Mouse (Mus musculus) urinary bladder, postnatal 25 days (tissue): Measurements from ENCODE around the gene Scg5.

ENCODE experiments used
- DNase-seq: peaks from one replicate; pipeline ENCODE4 v3.0.0; 2022; ENCODE audit warnings: low spot score

Scg5 gene

DNA sequence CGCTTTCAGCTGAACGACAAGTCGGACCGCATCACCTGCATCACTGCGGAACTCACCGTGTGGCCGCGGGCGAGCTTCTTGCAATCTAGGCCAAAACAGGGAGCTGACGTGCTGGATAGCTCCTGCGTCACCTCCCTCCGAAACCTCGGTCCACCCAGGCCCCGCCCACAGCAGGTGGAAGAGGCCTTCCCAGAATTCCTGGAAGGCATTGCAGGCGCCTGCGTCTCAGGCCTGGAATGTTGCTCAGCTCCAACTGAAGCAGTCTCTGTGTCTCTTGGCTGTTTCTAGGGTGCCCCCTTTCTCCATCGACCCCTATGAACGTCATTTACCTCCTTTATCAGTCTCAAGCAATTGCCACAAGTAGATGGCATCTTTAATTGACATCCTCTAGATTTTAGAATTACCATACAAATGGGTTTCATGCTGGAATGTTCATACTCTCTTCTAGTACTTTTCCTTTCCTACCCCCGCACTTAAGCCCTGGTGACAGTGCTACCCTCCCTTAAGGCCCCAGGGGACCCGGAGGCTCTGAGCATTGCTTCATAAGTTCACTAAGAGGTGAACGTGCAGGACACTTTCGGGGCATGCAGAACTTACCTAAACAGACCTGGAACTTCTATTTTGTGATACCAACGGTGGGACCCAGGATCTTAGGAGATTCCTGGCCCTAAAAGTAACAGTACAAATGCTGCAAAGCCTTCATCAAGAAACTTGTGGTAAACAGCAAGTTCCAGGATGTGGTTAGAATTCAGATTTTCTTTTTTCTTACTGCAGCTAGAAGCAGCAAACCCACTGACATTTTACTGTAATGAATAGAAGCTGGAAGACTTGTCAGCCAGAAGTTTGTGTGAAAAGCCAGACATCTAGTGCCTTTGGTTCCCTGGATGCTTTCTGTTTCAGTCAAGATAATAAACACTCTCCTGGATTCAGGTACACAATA, at the start of gene Scg5:
Scg5 (minus strand) TSS at position 179 of the 940 bp plus-strand sequence.
- DNase-seq, result no peak

DNA sequence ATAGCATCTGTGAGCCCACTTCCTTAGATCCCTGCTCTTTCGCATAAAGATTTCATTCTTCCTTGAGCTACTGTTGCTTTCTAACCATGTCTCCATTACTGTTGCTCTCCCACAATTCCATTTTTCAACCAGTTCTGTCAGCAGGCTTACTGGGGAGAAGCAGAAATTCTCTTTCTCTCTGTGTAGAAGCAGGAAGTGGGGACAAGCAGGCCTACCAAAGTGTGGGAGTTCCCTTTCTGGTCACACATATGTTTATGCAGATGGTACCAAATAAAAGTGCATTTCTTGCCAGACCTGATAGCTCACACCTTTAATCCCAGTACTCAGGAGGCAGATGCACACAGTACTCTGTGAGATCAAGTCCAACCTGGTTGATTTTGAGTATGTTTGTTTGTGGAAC, 41.2 kb upstream of the Scg5 start:
- no peak for DNase-seq

DNA sequence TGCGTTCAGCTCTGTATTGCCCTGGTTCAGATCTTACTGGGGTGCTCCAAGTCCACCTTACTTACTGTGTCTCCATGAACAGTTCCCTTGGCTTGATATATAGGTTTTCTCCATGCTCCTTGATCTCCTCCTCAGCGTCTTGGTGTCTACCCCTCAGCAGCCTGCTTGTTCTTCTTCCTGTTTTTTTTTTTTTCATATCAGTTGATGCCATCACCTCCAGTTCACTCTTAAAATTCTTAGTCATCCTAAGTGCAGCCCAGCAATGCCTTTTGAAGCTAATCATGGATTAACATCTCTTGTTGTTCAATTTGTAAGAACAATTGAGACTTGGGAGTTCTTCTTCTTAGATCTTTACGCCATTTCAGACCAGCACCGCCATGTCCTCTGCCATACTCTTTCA, 39.5 kb upstream of the Scg5 start:
- DNase-seq, result no peak

DNA sequence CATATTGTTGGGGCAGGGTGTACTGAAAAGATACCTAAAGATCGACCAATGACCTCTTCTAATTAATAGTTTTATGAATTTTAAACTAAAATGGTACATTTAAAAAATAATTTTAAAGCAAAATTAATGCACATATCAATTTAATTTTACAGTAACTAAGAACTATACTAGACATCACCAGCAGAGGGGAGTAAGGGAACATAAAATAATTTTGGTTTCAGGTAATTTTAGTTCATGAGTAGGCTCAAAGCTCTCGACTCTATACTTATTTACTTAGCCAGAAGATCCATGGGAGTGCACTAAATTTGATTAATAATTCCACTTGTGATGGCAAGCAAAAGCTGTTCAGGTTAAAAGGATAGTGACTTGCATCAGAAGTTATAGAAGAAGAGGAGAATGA, 37.2 kb upstream of the Scg5 start:
- no peak for DNase-seq

DNA sequence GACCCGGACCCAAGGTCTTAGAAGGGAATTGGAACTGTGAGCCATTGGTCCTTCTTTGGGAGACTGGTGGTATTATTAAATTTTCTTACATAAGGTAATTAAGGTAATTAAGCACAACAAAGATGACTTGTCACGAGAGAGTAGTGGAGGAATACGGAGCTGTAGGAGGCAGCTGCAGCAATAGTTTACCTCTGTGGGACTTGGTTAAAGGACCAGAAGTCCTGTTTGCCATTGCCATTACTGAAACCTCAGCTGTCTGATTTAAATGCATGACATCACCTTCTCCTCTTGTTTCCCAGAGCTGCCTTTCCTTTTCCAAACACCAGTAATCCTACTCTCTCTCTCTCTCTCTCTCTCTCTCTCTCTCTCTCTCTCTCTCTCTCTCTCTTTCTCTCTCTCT, 20.2 kb upstream of the Scg5 start:
- no peak for DNase-seq

DNA sequence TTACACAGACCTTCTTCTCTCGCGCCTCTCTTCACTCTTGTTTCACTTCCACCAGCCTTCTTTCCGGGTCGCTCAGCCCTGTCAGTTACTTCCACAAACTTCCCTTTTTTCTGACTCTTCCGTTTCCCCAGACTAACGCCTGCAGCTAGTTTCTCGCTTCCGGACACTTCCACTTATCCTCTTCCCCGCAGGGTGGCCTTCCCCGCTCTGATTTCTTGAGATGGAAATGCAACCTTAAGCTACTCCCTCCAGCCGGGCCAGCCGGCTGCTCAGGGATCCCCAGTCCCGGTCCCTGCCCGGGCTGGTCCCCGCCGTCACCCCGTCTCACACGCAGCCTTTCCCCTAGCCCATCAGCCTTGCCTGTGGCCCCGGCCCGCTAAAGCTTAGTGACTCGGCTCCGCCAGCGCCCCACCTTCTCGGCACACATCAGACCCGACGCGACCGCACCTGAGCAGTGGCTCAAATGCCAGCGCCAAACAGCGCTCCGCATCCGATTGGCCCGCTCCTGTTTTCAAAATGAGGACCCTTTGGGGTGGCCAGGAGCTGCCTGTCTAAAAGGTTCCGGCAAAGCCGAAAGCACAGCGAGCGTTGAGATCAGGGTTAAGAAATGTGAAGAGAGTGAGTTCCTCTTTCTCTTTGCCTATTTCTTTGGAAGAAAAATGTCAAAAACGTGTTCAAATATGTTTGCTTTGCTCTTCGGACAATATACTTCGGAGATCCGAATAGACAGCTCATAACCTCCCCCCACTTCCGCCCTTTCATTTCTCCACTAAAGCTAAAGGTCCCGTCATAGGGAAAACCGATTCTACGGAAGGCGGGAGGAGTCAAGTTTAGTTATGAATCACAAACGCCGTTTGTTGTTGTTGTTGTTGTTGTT, 19.6 kb upstream of the Scg5 start, which contains the start of gene Arhgap11a:
Arhgap11a (minus strand) TSS at position 417 of the 877 bp plus-strand sequence.
- DNase-seq, result peak; percentile 89

DNA sequence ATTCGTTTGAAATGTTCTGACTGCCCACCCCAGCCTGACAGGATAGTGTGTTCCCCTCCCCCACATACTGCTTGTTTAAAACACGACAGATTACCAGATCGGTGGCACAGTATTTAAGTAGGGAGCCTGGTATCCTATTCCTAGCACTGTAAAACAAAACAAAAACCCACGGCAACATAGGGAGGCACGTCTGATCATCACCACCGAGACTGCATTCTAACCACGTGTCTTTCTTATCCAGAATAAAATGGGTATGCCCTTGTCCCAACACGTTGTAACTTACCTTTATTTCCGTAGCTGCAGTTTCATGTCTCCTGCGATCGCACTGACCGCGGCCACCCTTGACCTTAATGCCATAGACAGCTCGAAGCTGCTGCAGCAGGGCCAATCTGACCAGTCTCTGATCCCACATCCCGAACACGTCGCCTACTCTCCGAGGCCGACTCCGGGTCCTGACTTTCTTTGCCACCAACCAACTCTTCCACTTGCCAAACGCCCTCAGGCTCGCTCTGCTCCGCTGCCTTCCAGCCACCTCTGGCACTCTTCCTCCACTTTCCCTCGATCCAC, 18.8 kb upstream of the Scg5 start:
- DNase-seq, result peak; percentile 6

DNA sequence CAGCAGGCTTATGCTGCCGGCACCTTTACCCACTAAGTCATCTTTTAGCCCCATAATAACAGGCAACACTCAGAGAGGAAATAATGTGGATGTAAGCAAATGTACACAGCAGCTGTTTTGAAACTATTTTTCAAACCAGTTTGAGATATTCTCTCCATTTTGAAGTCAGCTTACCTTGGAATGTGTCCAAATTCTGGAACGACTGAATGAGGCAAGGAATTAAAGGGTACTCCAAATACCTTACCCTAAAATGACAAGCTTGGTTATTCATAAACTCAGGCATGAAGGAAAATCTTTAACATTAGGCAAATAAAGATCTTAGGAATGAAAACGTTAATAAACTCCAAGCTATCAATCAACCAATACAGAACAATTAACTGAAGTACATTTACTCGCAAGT, 16.2 kb upstream of the Scg5 start:
- no peak for DNase-seq

DNA sequence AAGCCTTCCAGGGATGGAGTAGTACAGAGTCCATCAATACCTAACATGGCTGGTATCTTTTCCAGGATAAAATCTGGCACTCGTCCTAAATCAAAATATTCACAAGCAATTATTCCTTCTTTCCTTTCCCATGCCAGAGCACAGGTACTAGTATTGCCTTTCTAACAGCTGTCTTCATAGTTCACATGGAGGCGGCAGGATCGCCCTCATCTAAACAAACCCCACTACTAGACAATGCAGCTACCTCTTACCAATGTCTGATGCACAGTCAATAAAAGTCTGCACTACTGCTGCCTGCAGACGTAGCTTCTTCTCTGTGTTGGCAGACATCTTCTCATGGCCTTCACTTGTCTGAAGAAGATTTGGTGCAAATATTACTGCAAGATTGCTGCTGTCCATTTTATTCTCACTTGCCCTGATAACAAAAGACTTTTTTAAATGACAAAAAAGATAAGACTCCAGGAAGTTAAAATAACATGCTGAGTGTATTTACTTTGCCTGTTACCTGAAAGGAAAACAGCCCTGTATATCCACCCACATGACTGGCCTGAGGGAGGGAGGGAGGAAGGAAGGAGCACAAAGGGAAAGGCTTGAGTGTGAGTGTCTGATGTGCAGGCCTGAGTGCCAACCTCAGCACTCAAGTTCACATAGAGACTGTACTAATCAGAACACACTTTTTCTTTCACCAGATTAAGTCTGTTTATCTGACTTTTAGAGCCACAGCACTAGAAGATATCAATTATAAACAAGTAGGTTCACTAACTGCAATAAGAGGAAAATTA, 12.9 kb upstream of the Scg5 start:
- DNase-seq, result no peak

DNA sequence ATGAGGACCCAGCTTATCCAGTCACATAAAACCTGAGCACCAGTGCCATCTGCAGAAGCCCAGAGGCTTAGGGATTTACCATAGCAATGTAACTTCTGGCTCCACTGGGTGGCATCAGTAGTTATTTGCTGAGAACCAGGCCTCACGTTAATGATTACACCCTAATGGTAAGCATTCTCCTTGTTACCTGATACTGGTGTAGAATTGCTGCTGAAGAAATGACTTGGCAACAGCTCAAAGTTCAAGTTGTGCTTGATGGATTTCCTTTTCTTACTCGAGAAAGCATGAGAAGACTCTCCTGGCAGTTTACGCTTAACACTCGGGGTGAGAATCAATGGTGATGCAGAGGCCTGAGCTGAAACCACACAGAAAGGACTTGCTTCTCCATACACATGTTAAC, 10.6 kb upstream of the Scg5 start:
- DNase-seq, result no peak

DNA sequence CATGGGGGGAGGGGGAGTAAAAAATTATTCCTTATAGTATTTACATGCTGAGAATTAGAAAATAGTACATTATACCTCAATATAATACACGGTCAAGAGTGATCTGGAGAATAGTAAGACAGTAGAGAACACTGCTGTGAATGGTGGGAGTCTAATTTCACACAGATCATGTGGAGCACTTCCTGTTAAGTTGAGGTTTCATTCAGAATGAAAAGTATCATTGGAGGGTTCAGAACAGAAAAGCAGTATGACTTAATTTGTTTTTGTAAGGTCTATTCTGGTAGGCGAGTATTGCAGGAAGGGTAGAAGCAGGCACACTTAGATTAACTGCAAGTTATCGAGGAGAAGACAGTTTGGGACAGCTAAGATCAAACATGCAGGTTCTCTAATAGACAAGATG, 6.3 kb upstream of the Scg5 start:
- no peak for DNase-seq

DNA sequence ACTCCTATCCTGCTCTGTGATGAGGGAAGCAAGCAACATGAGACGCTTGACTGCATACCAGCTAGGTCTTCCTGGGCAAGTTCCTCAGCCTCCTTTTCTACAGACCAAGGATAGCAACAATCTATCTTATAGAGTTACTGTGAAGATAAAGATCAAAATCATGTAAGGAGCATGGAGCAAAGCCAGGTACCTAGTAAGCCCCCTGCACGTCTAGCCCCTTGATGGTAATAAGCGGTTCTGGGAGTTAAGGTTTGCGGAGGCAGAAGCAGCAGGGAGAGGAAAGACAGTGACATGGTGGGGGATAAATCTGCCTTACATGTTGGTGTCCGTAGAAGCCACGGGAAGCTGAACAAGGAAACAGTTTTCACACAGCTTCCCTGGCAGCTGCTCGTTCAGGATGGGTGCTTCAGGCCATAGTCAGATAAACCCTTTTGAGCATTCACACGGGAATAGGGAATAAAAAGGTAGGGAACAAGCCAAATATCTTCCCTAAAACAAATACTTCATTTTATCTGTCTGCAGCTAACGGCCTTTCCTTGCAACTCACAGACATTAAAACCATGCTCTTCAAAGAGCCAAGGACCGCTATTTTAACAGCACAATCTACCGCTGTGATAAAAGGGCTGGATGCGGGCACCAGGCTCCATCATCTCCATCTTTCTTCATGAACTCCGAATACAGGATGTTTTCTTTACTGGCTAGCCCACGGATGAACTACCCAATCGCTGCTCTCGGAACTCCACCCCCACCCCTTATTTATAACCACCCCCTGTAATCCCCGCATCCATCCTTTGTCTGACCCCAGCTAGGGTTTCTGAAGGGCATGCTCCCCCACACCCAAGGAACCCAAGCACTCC, 607 bp downstream of the Scg5 start:
- no peak for DNase-seq

DNA sequence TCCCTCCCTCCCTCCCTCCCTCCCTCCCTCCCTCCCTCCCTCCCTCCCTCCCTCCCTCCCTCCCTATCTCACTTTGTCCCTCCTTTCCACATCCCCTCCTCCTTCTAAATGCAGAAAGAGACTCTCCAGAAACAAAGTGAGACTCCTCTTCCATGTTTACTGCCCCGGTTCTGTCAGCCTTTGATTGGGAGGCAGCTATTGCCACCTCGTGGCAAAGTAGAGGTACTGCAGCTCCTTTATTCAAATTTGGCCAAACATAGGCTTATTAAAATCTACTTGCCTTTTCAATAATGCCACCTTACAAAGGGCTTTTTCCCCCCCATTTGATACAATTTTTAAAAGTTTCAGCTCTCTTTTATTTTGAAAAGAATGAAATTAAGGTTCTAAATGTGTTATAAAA, 5.0 kb downstream of the Scg5 start:
- peak; percentile 18 for DNase-seq

DNA sequence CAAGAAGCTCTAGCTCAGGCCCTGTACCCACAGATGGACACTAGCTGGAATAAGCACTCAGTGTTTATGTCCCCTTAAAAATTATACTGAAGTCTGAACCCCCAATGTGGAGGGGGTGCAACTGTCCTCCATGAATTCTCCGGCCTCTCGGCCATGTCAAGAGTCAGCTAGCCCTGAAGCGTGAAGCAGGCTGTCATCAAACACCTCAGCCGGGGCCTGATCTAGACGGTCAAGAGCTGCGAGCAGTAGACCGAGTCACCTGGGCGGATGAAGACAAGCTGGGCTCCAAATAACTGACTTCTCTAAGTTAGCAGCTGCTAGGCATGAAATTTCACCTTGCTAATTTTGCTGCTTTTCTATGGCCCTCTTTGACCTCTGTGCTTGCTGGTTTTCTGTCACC, 6.6 kb downstream of the Scg5 start:
- no peak for DNase-seq

DNA sequence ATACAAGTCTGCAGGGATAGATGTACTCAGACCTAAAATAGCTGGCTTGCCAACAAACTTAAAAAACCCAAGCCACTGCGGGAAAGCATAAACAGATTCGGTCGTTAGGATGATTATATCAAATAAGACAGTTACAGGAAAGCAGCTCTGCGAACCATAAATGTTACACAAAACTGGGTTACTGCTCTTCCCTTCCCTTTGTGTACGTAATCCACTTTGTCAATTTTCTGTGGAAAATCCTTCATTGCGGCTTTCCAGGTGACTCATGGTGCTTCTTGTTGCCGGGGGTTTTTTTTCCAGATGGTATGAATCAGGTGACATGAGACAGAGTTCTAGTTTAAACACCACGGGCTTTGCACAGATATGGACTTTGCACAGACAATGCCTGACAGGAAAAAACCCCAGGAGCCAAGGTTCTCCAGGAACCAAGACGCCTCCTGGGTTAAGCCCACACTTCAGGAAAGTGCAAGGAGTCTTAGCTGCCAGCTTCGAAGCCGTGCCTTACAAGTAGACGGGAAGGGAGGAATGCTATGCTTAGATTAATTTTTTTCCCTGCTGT, 7.7 kb downstream of the Scg5 start:
- no peak for DNase-seq

DNA sequence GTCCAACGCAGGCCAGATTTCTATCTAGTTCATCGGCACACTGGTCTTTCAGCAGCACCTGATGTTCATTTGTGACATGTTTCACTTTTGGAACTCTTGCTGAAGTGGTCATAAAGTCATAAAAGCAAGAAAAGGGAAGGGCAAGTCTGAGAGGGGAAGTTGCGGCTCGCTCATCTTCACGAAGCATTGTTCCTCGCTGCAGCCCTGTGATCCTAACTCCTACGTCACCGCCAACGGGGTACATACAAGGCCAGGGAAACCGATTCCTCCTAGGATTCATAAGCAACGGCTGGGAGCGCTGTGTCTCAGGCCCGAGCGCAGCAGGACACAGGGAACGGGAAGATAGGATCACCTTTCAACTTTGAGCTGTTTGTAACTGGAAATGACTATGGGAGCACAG, 8.8 kb downstream of the Scg5 start:
- DNase-seq, result no peak

DNA sequence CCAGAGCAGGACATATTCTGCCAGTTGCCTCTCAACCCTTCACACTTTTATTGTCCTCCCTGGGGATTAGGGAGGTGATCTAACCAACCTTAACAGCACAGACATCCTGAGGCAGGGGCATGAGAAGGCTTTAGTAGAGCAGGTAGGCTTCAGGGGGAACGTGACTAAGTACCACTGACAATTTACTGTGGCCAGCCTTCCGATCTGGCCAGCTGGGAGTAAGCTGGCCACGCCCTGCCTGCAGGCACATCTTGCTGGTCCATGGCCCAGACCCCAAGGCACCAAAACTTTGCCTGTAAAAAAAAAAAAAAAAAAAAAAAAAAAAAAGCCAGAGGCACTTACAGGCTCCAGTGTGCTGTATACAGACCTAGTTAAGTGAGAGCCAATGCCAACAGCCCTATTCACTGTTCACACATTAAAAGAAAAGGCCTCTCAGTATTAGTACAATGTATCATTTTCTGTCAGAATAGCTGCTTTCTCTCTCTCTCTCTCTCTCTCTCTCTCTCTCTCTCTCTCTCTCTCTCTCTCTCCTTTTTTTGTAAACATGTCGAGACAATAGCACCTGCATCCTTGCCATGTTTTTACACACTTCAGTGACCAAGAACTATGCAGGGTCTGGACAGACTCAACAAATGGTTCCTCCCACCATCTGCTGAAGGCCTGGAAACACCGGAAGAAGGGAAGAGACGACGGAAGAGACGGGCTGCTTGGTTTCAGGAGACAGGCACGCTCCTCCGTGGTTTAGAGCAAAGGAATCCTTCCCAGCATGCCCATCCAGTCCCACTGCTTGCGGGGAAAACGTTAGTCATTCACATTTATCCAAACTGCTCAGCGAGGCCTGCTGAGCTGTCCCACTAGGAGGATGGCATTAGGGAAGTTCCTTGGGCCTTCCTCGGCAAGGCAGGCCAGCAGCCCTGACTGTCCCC, 11.0 kb downstream of the Scg5 start:
- no peak for DNase-seq

DNA sequence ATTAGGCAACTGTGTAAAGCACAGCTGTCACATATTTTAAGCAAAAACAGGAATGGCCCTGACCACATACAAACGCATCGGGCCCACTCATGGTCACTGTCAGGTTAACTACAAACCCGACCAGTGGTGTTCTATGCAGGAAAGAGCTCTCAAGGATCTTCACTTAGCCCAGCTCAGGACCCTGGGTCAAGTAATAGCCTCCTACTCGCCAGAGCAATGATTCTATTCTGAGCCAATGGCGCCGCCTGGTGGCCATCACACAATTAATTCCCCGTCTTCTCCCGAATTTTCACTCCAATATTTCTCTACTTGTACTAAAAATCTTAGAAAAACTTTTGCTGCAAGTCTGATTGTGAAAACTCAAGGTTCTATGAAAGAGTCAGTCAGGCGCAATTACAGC, 21.3 kb downstream of the Scg5 start:
- DNase-seq, result peak; percentile 71

DNA sequence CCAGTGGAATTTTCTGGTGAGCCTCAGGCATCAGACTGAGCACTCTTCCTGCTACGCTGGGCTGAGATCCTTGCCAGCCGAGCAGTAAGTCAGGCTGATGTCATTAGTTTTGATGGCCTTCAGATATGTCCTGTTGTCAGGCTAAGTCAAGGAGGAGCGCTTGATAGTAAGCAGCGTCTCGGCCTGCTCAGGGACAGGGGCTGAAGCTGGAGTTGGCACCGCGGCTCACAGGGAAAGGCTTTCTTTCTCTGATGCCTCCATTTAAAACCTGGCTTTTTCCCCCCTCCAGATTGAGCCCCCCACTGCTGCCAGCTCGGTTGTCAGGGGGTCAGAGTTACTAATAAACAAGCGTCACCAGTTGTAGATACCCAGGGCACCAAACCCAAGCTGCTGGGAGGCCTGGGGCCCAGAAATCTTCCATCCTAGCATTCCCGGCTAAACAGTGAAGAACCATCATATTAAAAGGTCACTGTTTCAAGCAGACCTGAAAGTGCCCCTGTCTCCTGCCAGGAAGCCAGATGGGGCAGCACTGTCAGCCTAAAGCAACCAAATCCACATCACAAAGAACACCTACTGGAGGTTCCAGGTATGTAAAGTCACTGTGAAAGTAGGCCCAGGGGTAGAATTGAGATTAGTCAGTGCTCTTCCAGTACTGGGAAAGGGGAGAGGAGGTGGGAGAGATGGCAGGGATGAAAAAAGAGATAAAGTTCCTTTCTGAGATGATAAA, 21.9 kb downstream of the Scg5 start:
- DNase-seq, result no peak
